Mouse (Mus musculus): ENCODE measurements around the gene Ptprk. TPM values are rescaled to one million over a fixed set of nuclear protein-coding genes. Genes with fewer than 3 reads are reported as not detected.

The Ptprk gene
- polyA plus RNA-seq, 1 experiment, result 17.7 TPM

GRCm38 (mm10) chr10:28540595-28540994, 466.0 kb downstream of the Ptprk start:
- 83% methylated on average over 4 of the region's 4 CpGs for WGBS
- no peaks in the 10 kb centered on the region for H3K27me3 ChIP-seq (ENCODE audit: control insufficient read depth, insufficient read depth, low read length)
- no peak for DNase-seq
- H3K4me3 ChIP-seq (replicated peaks; ENCODE audit: insufficient read depth, low read depth, low read length), result no peak overlapping the region
- no peak for TF ChIP-seq POLR2A (IDR thresholded peaks at IDR 0.05; ENCODE audit: borderline replicate concordance, insufficient read depth, low read length)
- no peak for TF ChIP-seq CTCF (IDR thresholded peaks at IDR 0.05; ENCODE audit: borderline replicate concordance, insufficient read depth, low read depth, low read length)
- no peak overlapping the region for H3K27ac ChIP-seq (ENCODE audit: insufficient read depth, low read length)
- H3K4me1 ChIP-seq (ENCODE audit: control insufficient read depth, insufficient read depth, low read length), result no peaks in the 10 kb centered on the region

- no peak overlapping the region for H3K27ac ChIP-seq (ENCODE audit: insufficient read depth, low read length)
- WGBS, result 96% methylated on average over 1 of the region's 1 CpGs
- no peak for DNase-seq
- no peak for TF ChIP-seq CTCF (IDR thresholded peaks at IDR 0.05; ENCODE audit: borderline replicate concordance, insufficient read depth, low read depth, low read length)
- no peak for TF ChIP-seq POLR2A (IDR thresholded peaks at IDR 0.05; ENCODE audit: borderline replicate concordance, insufficient read depth, low read length)
- H3K4me3 ChIP-seq (replicated peaks; ENCODE audit: insufficient read depth, low read depth, low read length), result no peak overlapping the region
- no peaks in the 10 kb centered on the region for H3K4me1 ChIP-seq (ENCODE audit: control insufficient read depth, insufficient read depth, low read length)
- no peaks in the 10 kb centered on the region for H3K27me3 ChIP-seq (ENCODE audit: control insufficient read depth, insufficient read depth, low read length)
Observed at GRCm38 (mm10) chr10:28542754-28543153, 468.1 kb downstream of the Ptprk start.

GRCm38 (mm10) chr10:28550549-28550948, 475.9 kb downstream of the Ptprk start:
- no peak overlapping the region for H3K4me3 ChIP-seq (replicated peaks; ENCODE audit: insufficient read depth, low read depth, low read length)
- H3K27me3 ChIP-seq (ENCODE audit: control insufficient read depth, insufficient read depth, low read length), result no peaks in the 10 kb centered on the region
- DNase-seq, result no peak
- no peaks in the 10 kb centered on the region for H3K4me1 ChIP-seq (ENCODE audit: control insufficient read depth, insufficient read depth, low read length)
- TF ChIP-seq CTCF (IDR thresholded peaks at IDR 0.05; ENCODE audit: borderline replicate concordance, insufficient read depth, low read depth, low read length) (no peak), POLR2A (IDR thresholded peaks at IDR 0.05; ENCODE audit: borderline replicate concordance, insufficient read depth, low read length) (no peak)
- no peak overlapping the region for H3K27ac ChIP-seq (ENCODE audit: insufficient read depth, low read length)
- WGBS, result 41% methylated on average over 4 of the region's 4 CpGs

GRCm38 (mm10) chr10:28552068-28552467, 477.4 kb downstream of the Ptprk start:
- H3K27me3 ChIP-seq (ENCODE audit: control insufficient read depth, insufficient read depth, low read length), result no peaks in the 10 kb centered on the region
- no peak for DNase-seq
- H3K4me3 ChIP-seq (replicated peaks; ENCODE audit: insufficient read depth, low read depth, low read length), result no peak overlapping the region
- no peak for TF ChIP-seq POLR2A (IDR thresholded peaks at IDR 0.05; ENCODE audit: borderline replicate concordance, insufficient read depth, low read length)
- TF ChIP-seq CTCF (IDR thresholded peaks at IDR 0.05; ENCODE audit: borderline replicate concordance, insufficient read depth, low read depth, low read length), result no peak
- WGBS, result 96% methylated on average over 2 of the region's 2 CpGs
- no peaks in the 10 kb centered on the region for H3K4me1 ChIP-seq (ENCODE audit: control insufficient read depth, insufficient read depth, low read length)
- no peak overlapping the region for H3K27ac ChIP-seq (ENCODE audit: insufficient read depth, low read length)

- H3K27ac ChIP-seq (ENCODE audit: insufficient read depth, low read length), result no peak overlapping the region
- 78% methylated on average over 3 of the region's 3 CpGs for WGBS
- H3K27me3 ChIP-seq (ENCODE audit: control insufficient read depth, insufficient read depth, low read length), result no peaks in the 10 kb centered on the region
- no peak overlapping the region for H3K4me3 ChIP-seq (replicated peaks; ENCODE audit: insufficient read depth, low read depth, low read length)
- no peaks in the 10 kb centered on the region for H3K4me1 ChIP-seq (ENCODE audit: control insufficient read depth, insufficient read depth, low read length)
- no peak for DNase-seq
- no peak for TF ChIP-seq POLR2A (IDR thresholded peaks at IDR 0.05; ENCODE audit: borderline replicate concordance, insufficient read depth, low read length)
- TF ChIP-seq CTCF (IDR thresholded peaks at IDR 0.05; ENCODE audit: borderline replicate concordance, insufficient read depth, low read depth, low read length), result no peak
Observed at GRCm38 (mm10) chr10:28564110-28564674, 489.6 kb downstream of the Ptprk start.

GRCm38 (mm10) chr10:28566378-28566777, 491.8 kb downstream of the Ptprk start:
- no peak for TF ChIP-seq POLR2A (IDR thresholded peaks at IDR 0.05; ENCODE audit: borderline replicate concordance, insufficient read depth, low read length)
- no peak for TF ChIP-seq CTCF (IDR thresholded peaks at IDR 0.05; ENCODE audit: borderline replicate concordance, insufficient read depth, low read depth, low read length)
- DNase-seq, result no peak
- H3K27me3 ChIP-seq (ENCODE audit: control insufficient read depth, insufficient read depth, low read length), result no peaks in the 10 kb centered on the region
- no peaks in the 10 kb centered on the region for H3K4me1 ChIP-seq (ENCODE audit: control insufficient read depth, insufficient read depth, low read length)
- H3K4me3 ChIP-seq (replicated peaks; ENCODE audit: insufficient read depth, low read depth, low read length), result no peak overlapping the region
- WGBS, result 90% methylated on average over 4 of the region's 4 CpGs
- no peak overlapping the region for H3K27ac ChIP-seq (ENCODE audit: insufficient read depth, low read length)

- H3K4me3 ChIP-seq (replicated peaks; ENCODE audit: insufficient read depth, low read depth, low read length), result no peak overlapping the region
- TF ChIP-seq POLR2A (IDR thresholded peaks at IDR 0.05; ENCODE audit: borderline replicate concordance, insufficient read depth, low read length) (no peak), CTCF (IDR thresholded peaks at IDR 0.05; ENCODE audit: borderline replicate concordance, insufficient read depth, low read depth, low read length) (no peak)
- H3K4me1 ChIP-seq (ENCODE audit: control insufficient read depth, insufficient read depth, low read length), result no peaks in the 10 kb centered on the region
- DNase-seq, result no peak
- H3K27ac ChIP-seq (ENCODE audit: insufficient read depth, low read length), result no peak overlapping the region
- WGBS, result 96% methylated on average over 2 of the region's 2 CpGs
- no peaks in the 10 kb centered on the region for H3K27me3 ChIP-seq (ENCODE audit: control insufficient read depth, insufficient read depth, low read length)
Observed at GRCm38 (mm10) chr10:28566828-28567227, 492.2 kb downstream of the Ptprk start.

GRCm38 (mm10) chr10:28567441-28567840, 492.8 kb downstream of the Ptprk start:
- Histone ChIP-seq H3K4me1 (ENCODE audit: control insufficient read depth, insufficient read depth, low read length) (no peaks in the 10 kb centered on the region), H3K27me3 (ENCODE audit: control insufficient read depth, insufficient read depth, low read length) (no peaks in the 10 kb centered on the region), H3K4me3 (replicated peaks; ENCODE audit: insufficient read depth, low read depth, low read length) (no peak overlapping the region), H3K27ac (ENCODE audit: insufficient read depth, low read length) (no peak overlapping the region)
- DNase-seq, result no peak
- 90% methylated on average over 3 of the region's 3 CpGs for WGBS
- TF ChIP-seq CTCF (IDR thresholded peaks at IDR 0.05; ENCODE audit: borderline replicate concordance, insufficient read depth, low read depth, low read length) (no peak), POLR2A (IDR thresholded peaks at IDR 0.05; ENCODE audit: borderline replicate concordance, insufficient read depth, low read length) (no peak)

Data from cerebellum, adult 2 months (tissue).